Mouse (Mus musculus): Measurements from ENCODE around the gene Them7. TPM values are rescaled to one million over a fixed set of nuclear protein-coding genes. Genes with fewer than 3 reads are reported as not detected.

Them7 gene
- total and polyA plus RNA-seq, 3 experiments: not detected

DNA sequence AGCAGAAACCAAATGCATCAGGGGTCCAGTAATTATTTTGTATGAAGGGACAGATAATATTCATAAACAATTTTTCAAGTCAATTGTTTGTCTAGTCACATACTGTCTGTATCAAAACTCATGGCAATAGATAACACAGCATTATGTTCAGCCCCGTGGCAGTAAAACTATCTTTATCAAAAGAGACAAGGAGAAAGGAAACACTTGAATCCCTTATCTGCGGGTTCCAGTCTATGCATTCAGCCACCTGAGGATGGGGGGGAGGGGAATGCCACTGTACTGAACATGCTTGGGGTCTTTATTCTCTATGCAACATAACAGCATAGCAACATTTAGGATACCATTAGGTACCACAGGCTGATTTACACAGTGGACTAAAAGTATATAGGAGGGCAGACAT lies 190.2 kb downstream of the Them7 start:
- TF ChIP-seq TAL1 (IDR thresholded peaks at IDR 0.05; ENCODE audit: low read length) (no peak), GATA1 (IDR thresholded peaks at IDR 0.05; ENCODE audit: low read depth, low read length) (peak; percentile 70), TCF12 (IDR thresholded peaks at IDR 0.05; ENCODE audit: low read depth, low read length) (peak; percentile 85), ETS1 (IDR thresholded peaks at IDR 0.05; ENCODE audit: low read depth, low read length) (peak; percentile 71), CTCF (IDR thresholded peaks at IDR 0.05 in 2 of 3, conservative IDR thresholded peaks at IDR 0.05 in 1 of 3; ENCODE audit: control insufficient read depth in 1 of 3, insufficient read depth in 1 of 3, low read depth in 2 of 3, low read length in 3 of 3, poor library complexity in 1 of 3, severe bottlenecking in 1 of 3) (no peak), MAX (IDR thresholded peaks at IDR 0.05; ENCODE audit: low read length) (no peak), SIN3A (IDR thresholded peaks at IDR 0.05; ENCODE audit: low read length) (0 out of 2 replicates have a peak, but pooled peaks have one; percentile 17), EP300 (IDR thresholded peaks at IDR 0.05; ENCODE audit: low read depth in 1 of 2, low read length in 2 of 2) (peak; percentile 65 to 75)
- Histone ChIP-seq H3K36me3 (ENCODE audit: control insufficient read depth in 1 of 2, insufficient read depth in 2 of 2, low read length in 2 of 2) (peaks cover 0 to 10% of the 10 kb centered on the region in 2 experiments; a peak in 2 of 4 replicates), H3K4me3 (ENCODE audit: control insufficient read depth in 1 of 2, insufficient read depth in 1 of 2, low read depth in 2 of 2, low read length in 2 of 2) (no peak overlapping the region), H3K27ac (ENCODE audit: control insufficient read depth, low read depth, low read length) (no peak overlapping the region), H3K4me1 (ENCODE audit: control insufficient read depth in 1 of 2, insufficient read depth in 2 of 2, low read length in 2 of 2) (peaks cover 6 to 14% of the 10 kb centered on the region in 2 experiments), H3K9ac (ENCODE audit: control insufficient read depth, low read depth, low read length, poor library complexity, severe bottlenecking) (no peak overlapping the region), H3K27me3 (ENCODE audit: control insufficient read depth in 1 of 2, insufficient read depth in 2 of 2, low read length in 2 of 2) (no peaks in the 10 kb centered on the region), H3K79me2 (ENCODE audit: control insufficient read depth, insufficient read depth, low read length, poor library complexity) (no peaks in the 10 kb centered on the region), H3K9me3 (replicated peaks; ENCODE audit: insufficient read depth, low read length) (no peaks in the 10 kb centered on the region)
- DNase-seq (ENCODE audit: low read depth, low spot score): peak; percentile 20

DNA sequence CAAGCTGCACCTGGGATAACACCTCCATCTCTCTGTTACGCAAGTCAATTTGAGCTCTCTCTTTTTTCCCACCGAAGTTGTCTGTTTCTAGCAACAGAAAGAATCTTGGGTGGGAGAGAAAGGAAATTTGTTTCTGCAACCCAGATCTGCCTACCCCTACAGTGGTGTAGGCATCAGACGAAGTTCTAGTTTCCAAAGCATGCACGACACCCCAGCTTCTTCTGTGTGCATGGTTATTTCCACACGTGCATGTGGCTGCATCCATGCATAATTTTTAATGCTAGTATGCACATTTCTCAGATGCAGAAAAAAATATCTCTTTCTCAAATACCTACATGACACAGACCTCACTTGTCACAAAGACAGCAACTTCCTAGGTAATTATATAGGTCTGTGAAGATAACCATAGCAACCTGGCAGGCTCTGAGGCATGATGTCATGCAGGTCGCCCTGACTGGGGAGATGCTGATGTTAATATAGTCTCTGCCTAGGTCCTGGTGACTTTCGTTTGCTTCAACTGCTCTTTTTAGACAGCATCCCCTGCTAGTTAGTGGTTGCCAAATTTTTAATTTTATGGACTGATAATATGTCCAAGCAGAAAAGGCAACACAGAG lies 192.0 kb downstream of the Them7 start:
- Histone ChIP-seq H3K36me3 (ENCODE audit: control insufficient read depth in 1 of 2, insufficient read depth in 2 of 2, low read length in 2 of 2) (peaks cover 0 to 10% of the 10 kb centered on the region in 2 experiments; a peak in 2 of 4 replicates), H3K4me3 (ENCODE audit: control insufficient read depth in 1 of 2, insufficient read depth in 1 of 2, low read depth in 2 of 2, low read length in 2 of 2) (no peak overlapping the region), H3K27ac (ENCODE audit: control insufficient read depth, low read depth, low read length) (no peak overlapping the region), H3K9ac (ENCODE audit: control insufficient read depth, low read depth, low read length, poor library complexity, severe bottlenecking) (no peak overlapping the region), H3K79me2 (ENCODE audit: control insufficient read depth, insufficient read depth, low read length, poor library complexity) (no peaks in the 10 kb centered on the region), H3K4me1 (ENCODE audit: control insufficient read depth in 1 of 2, insufficient read depth in 2 of 2, low read length in 2 of 2) (peaks cover 6 to 14% of the 10 kb centered on the region in 2 experiments), H3K9me3 (replicated peaks; ENCODE audit: insufficient read depth, low read length) (no peaks in the 10 kb centered on the region), H3K27me3 (ENCODE audit: control insufficient read depth in 1 of 2, insufficient read depth in 2 of 2, low read length in 2 of 2) (no peaks in the 10 kb centered on the region)
- no peak for DNase-seq (ENCODE audit: low read depth, low spot score)
- TF ChIP-seq SMC3 (IDR thresholded peaks at IDR 0.05; ENCODE audit: low read depth, low read length) (no peak), JUND (IDR thresholded peaks at IDR 0.05; ENCODE audit: low read depth, low read length) (no peak), ZKSCAN1 (IDR thresholded peaks at IDR 0.05; ENCODE audit: low read depth, low read length) (no peak), KAT2A (conservative IDR thresholded peaks at IDR 0.05; ENCODE audit: low read depth, low read length) (no peak)

DNA sequence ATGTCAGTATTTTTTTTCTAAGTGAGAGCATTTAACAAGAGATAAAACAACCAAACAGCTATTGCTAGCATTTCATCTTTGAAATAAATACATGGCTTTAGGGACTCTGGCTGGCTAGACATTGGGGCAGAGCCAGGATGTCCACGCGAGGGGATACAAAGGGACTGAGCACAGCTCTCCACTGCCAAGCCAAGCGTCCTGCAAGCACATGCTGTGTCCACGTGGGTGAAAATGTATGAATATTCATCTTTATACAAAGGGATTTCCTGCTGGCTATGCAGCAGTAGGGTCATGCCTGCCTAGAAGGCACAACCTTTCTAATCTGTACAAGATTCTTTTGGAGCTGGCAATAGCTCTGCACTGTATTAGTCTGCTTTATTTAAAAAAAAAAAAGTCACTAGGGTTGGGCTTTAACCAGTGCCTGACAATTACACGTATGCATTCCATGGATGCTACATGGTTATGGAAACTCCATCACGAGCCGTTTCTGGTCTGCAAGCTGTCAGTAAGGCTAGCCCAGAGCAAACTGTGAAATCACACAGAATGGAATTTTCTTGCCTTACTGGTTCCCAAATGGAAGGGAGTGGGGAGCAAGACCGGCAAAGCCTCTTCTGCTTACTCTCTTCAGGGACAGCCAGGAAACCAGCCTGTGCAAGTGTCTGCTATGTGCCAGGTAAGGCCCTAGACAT lies 192.7 kb downstream of the Them7 start:
- Histone ChIP-seq H3K27me3 (ENCODE audit: control insufficient read depth in 1 of 2, insufficient read depth in 2 of 2, low read length in 2 of 2) (no peaks in the 10 kb centered on the region), H3K27ac (ENCODE audit: control insufficient read depth, low read depth, low read length) (no peak overlapping the region), H3K4me3 (ENCODE audit: control insufficient read depth in 1 of 2, insufficient read depth in 1 of 2, low read depth in 2 of 2, low read length in 2 of 2) (no peak overlapping the region), H3K9me3 (replicated peaks; ENCODE audit: insufficient read depth, low read length) (no peaks in the 10 kb centered on the region), H3K9ac (ENCODE audit: control insufficient read depth, low read depth, low read length, poor library complexity, severe bottlenecking) (no peak overlapping the region), H3K4me1 (ENCODE audit: control insufficient read depth in 1 of 2, insufficient read depth in 2 of 2, low read length in 2 of 2) (peaks cover 6 to 14% of the 10 kb centered on the region in 2 experiments), H3K36me3 (ENCODE audit: control insufficient read depth in 1 of 2, insufficient read depth in 2 of 2, low read length in 2 of 2) (peaks cover 0 to 8% of the 10 kb centered on the region in 2 experiments; a peak in 2 of 4 replicates), H3K79me2 (ENCODE audit: control insufficient read depth, insufficient read depth, low read length, poor library complexity) (no peaks in the 10 kb centered on the region)
- TF ChIP-seq MAZ (IDR thresholded peaks at IDR 0.05; ENCODE audit: low read depth, low read length) (no peak), TAL1 (IDR thresholded peaks at IDR 0.05; ENCODE audit: low read length) (no peak), POLR2A (IDR thresholded peaks at IDR 0.05; ENCODE audit: control insufficient read depth in 1 of 2, insufficient read depth in 1 of 2, low read depth in 1 of 2, low read length in 2 of 2, poor library complexity in 1 of 2) (no peak), BHLHE40 (IDR thresholded peaks at IDR 0.05; ENCODE audit: borderline replicate concordance, low read depth, low read length) (no peak), MAX (IDR thresholded peaks at IDR 0.05; ENCODE audit: low read length) (no peak), TBP (IDR thresholded peaks at IDR 0.05; ENCODE audit: low read depth, low read length) (no peak), MYC (IDR thresholded peaks at IDR 0.05; ENCODE audit: low read depth, low read length) (no peak), CHD1 (IDR thresholded peaks at IDR 0.05; ENCODE audit: low read depth, low read length) (no peak), NELFE (IDR thresholded peaks at IDR 0.05; ENCODE audit: low read depth, low read length) (no peak), ETS1 (IDR thresholded peaks at IDR 0.05; ENCODE audit: low read depth, low read length) (no peak), ZKSCAN1 (IDR thresholded peaks at IDR 0.05; ENCODE audit: low read depth, low read length) (no peak), SMC3 (IDR thresholded peaks at IDR 0.05; ENCODE audit: low read depth, low read length) (no peak), MEF2A (IDR thresholded peaks at IDR 0.05; ENCODE audit: extremely low read depth, insufficient replicate concordance, low read depth, low read length, poor library complexity, severe bottlenecking) (no peak), UBTF (IDR thresholded peaks at IDR 0.05; ENCODE audit: borderline replicate concordance, insufficient read depth, low read depth, low read length) (no peak), ZC3H11A (IDR thresholded peaks at IDR 0.05; ENCODE audit: low read depth, low read length) (no peak), RAD21 (IDR thresholded peaks at IDR 0.05; ENCODE audit: low read depth, low read length) (no peak)
- DNase-seq (ENCODE audit: low read depth, low spot score): no peak
